Mouse (Mus musculus) gastrocnemius, postnatal 4 days (tissue): ENCODE data around the gene Zfp978. TPM values are rescaled to one million over a fixed set of nuclear protein-coding genes. Genes with fewer than 3 reads are reported as not detected.
A peak's percentile ranks its signal among the peaks of the same experiment; 100 is the strongest.
"Not testable (repeated sequence)": the region's sequence is repeated elsewhere in the genome, so short reads cannot be mapped to it uniquely, and the experiment has no call there.

Experiments used
- DNase-seq, 2 experiments: peaks; one replicate each; pipeline ENCODE4 v3.0.0; 2021 to 2022; ENCODE audit warnings: low spot score in 2 of 2, mixed read lengths in 2 of 2
- long read RNA-seq, 2 experiments: library from polyadenylated mRNA; stranded (forward); transcript quantifications; one replicate each; pipeline ENCODE4 v2.0.0; 2021
- total RNA-seq, 2 experiments: library from RNA; stranded (reverse); gene quantifications; 2 replicates each; pipeline ENCODE4 v1.2.3; 2021

Gene Zfp978
- total RNA-seq: not detected
- long read RNA-seq, experiment 1: 0 reads
- long read RNA-seq, experiment 2: 0 reads

GRCm38 (mm10) chr4:147361003-147361402 is at the start of gene Zfp978:
Gene Zfp978 (plus strand): TSS chr4:147361303.
- DNase-seq: not testable (repeated sequence)

GRCm38 (mm10) chr4:147335036-147335690 is 25.9 kb upstream of the Zfp978 start:
- DNase-seq: not testable (repeated sequence)

GRCm38 (mm10) chr4:147335691-147336367 is 25.3 kb upstream of the Zfp978 start:
- DNase-seq: peak; percentile 19 to 22

GRCm38 (mm10) chr4:147336368-147337195 is 24.5 kb upstream of the Zfp978 start:
- peak; percentile 23 to 39 for DNase-seq

- not testable (repeated sequence) for DNase-seq
These were observed 23.6 kb upstream of the Zfp978 start for GRCm38 (mm10) chr4:147337520-147337919.

- DNase-seq: peak; percentile 25 to 28
These were observed 23.0 kb upstream of the Zfp978 start for GRCm38 (mm10) chr4:147338032-147338610.

GRCm38 (mm10) chr4:147338706-147339105 is 22.4 kb upstream of the Zfp978 start:
- peak in 1 of 2 experiments; percentile 7 for DNase-seq

- peak; percentile 40 to 41 for DNase-seq
These were observed 21.4 kb upstream of the Zfp978 start for GRCm38 (mm10) chr4:147339601-147340219.

- DNase-seq: peak; percentile 9 to 10
These were observed 20.9 kb upstream of the Zfp978 start for GRCm38 (mm10) chr4:147340236-147340635.

- peak; percentile 7 to 19 for DNase-seq
These were observed 20.2 kb upstream of the Zfp978 start for GRCm38 (mm10) chr4:147340876-147341275.

- peak; percentile 49 to 55 for DNase-seq
These were observed 17.8 kb upstream of the Zfp978 start for GRCm38 (mm10) chr4:147343042-147343908.

GRCm38 (mm10) chr4:147345061-147345554 is 16.0 kb upstream of the Zfp978 start:
- peak; percentile 10 to 11 for DNase-seq

GRCm38 (mm10) chr4:147346361-147347035 is 14.6 kb upstream of the Zfp978 start:
- DNase-seq: peak; percentile 6 to 7

GRCm38 (mm10) chr4:147347300-147347699 is 13.8 kb upstream of the Zfp978 start:
- DNase-seq: peak; percentile 6 to 11

- DNase-seq: peak; percentile 6 to 14
These were observed 13.2 kb upstream of the Zfp978 start for GRCm38 (mm10) chr4:147347880-147348279.

- peak; percentile 7 to 11 for DNase-seq
These were observed 12.7 kb upstream of the Zfp978 start for GRCm38 (mm10) chr4:147348401-147348800.

GRCm38 (mm10) chr4:147348906-147349686 is 12.0 kb upstream of the Zfp978 start:
- peak; percentile 32 to 33 for DNase-seq
